Mouse (Mus musculus) embryonic facial prominence, embryonic 10.5 days (tissue): ENCODE measurements at regions not wholly inside any gene's neighbourhood (a gene's known extent, or its start where the extent isn't known, plus 50 kb on each side); places are given as distances from the start of the nearest gene placed in this dataset.

Experiments used
- DNase-seq: peaks from one replicate; pipeline ENCODE4 v3.0.0-alpha.2; 2017; ENCODE audit warnings: low spot score
- H3K27ac ChIP-seq: fragments of 300-500 bp; sonication (generic); replicated peaks from 2 replicates; pipeline ENCODE4 v1.5.1; 2016; ENCODE audit warnings: mild to moderate bottlenecking
- H3K27me3 ChIP-seq: fragments of 300-500 bp; sonication (generic); replicated peaks from 2 replicates; pipeline ENCODE4 v1.6.1; 2016; ENCODE audit warnings: low read depth, mild to moderate bottlenecking; ENCODE audit not compliant: poor library complexity, severe bottlenecking
- H3K36me3 ChIP-seq: fragments of 300-500 bp; sonication (generic); replicated peaks from 2 replicates; pipeline ENCODE4 v1.6.1; 2016; ENCODE audit warnings: mild to moderate bottlenecking, moderate library complexity
- H3K4me1 ChIP-seq: fragments of 300-500 bp; sonication (generic); 2 replicates; pipeline ENCODE4 v1.6.1; 2016
- H3K4me3 ChIP-seq: fragments of 300-500 bp; sonication (generic); 2 replicates; pipeline ENCODE4 v1.5.1; 2016; ENCODE audit warnings: mild to moderate bottlenecking, moderate library complexity
- H3K9me3 ChIP-seq: fragments of 300-500 bp; sonication (generic); 2 replicates; pipeline ENCODE4 v1.6.1; 2016; ENCODE audit warnings: mild to moderate bottlenecking
- WGBS: fragments of 180-500 bp; shearing (Covaris S2); methylation state at CpG from one replicate; pipeline ENCODE4 v1.1.7; 2016; 5-methylcytosine and 5-hydroxymethylcytosine counted together

DNA sequence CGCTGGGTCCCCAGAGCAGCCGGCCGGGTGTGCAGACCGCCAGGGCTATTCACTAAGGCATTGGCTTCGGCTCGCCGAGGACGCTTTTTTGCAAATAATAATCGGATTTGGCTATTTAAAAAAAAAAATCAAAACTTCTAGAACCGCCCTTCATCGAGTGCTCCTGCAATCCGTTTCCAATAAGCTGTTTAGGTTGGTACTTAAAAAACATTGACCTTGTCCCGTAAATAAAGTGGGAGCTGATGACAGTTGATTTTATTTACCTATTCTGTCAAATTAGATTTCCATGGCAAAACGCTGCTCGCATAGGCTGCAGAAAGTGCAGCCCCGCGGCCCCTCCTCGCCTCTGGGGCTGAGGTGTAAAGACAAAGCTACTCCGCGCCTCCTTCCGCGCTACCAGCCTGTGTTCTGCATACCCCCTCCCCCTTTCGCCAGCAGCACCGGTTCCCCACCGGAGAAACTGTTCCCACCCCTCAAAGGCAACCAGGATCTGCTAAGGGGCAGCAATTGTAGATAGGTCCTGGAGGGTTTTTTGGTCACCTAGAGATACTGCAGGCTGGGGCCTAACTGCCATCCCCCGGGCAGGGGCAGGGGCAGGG is 78.0 kb upstream of the Tbca start:
- H3K4me1 ChIP-seq = peaks cover 35% of the 10 kb centered on the region
- WGBS = under 1% methylated on average over 26 of the region's 26 CpGs
- no peaks in the 10 kb centered on the region for H3K36me3 ChIP-seq
- H3K4me3 ChIP-seq = peak overlapping the region; percentile 51
- no peaks in the 10 kb centered on the region for H3K9me3 ChIP-seq
- H3K27me3 ChIP-seq = peaks cover 98% of the 10 kb centered on the region
- no peak overlapping the region for H3K27ac ChIP-seq
- peak; percentile 59 for DNase-seq

DNA sequence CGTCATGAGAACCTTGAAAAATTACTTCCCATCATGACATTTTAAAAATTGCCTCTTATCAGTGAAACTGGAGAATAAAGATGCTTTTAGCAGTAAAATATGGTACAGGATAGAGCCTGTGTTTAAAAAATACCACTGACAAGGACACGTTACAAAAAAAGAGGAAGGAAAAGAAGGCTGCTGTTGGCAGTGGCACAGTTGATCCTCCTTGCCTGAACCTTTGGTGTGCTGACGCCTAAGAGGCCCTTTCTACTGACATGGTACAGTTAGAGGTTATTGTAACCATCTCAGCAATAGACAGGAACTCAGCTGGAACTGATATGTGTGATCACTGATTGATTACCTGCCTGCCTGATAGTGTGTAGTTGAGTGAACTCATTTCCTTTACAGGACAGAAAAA is 75.3 kb upstream of the Tbca start:
- Histone ChIP-seq H3K36me3 (no peaks in the 10 kb centered on the region), H3K4me1 (peaks cover 18% of the 10 kb centered on the region), H3K27ac (no peak overlapping the region), H3K27me3 (peaks cover 70% of the 10 kb centered on the region), H3K9me3 (no peaks in the 10 kb centered on the region), H3K4me3 (no peak overlapping the region)
- 68% methylated on average over 3 of the region's 3 CpGs for WGBS
- DNase-seq = no peak

DNA sequence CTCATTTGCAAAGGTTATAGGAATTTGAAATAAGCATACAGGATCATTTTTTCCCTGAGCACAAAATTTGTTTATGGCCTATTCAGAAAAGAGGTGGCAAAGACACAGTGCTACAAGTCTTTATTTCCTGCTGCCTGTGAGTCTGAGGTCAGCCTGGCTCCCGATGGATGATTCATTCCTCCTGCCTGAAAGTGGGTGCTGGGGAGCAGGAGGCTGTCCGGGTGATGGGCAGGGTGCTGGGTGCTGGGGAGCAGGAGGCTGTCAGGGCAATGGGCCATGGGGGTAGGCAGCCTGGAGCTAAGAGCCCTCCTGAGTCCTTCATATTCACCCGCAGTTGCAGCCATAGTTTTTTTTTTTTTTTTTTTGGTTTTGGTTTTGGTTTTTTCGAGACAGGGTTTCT is 67.1 kb upstream of the Tbca start:
- H3K27ac ChIP-seq = no peak overlapping the region
- no peaks in the 10 kb centered on the region for H3K27me3 ChIP-seq
- no peak overlapping the region for H3K4me3 ChIP-seq
- H3K9me3 ChIP-seq = no peaks in the 10 kb centered on the region
- WGBS = 83% methylated on average over 4 of the region's 4 CpGs
- H3K36me3 ChIP-seq = no peaks in the 10 kb centered on the region
- DNase-seq = no peak
- H3K4me1 ChIP-seq = no peaks in the 10 kb centered on the region
